In the genomic region with DNA sequence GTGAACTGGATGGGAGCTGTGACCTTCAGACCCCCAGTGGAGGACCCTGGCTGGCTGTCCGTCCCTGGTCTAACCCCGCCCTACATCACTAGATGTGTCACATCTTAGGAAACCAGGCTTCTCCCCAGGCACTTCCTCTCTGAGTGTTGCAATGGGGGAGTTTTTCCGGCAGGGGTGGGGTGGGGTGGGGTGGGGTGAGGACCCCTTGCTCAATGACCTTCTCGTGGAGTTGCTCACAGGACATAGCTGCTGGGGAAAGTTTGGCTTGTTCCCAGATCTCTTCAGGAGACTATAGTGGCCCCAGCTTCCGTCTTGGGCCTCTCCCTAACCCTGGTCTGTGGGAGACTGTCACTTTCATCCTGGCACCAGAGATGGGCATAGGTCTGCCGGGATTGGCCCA, we compare ENCODE assay signal across 14 mouse cellular contexts. TPM values are rescaled to one million over a fixed set of nuclear protein-coding genes. Genes with fewer than 3 reads are reported as not detected.
DNase-seq lines count a peak whose midpoint lies in the region; ATAC-seq lines count a peak whose summit lies in the region.
"Had no signal": no experiment of that assay in that cellular context is flagged by ENCODE, and none has a peak within 500 bp of the region (broad histone marks: within the 10 kb centered on the region; RNA-seq: fewer than 3 reads in every experiment).

No protein-coding gene starts in this region.

- H3K9me3 ChIP-seq in kidney, embryonic 16.5 days (ENCODE audit: low read length): no peaks in the 10 kb centered on the region
- H3K9me3 ChIP-seq in intestine, embryonic 15.5 days: no peaks in the 10 kb centered on the region
- H3K9me3 ChIP-seq in stomach, embryonic 16.5 days (replicated peaks; ENCODE audit: control insufficient read depth, low read length): no peaks in the 10 kb centered on the region
- H3K9me3 ChIP-seq in forebrain, embryonic 16.5 days (ENCODE audit: control insufficient read depth, low read length): no peaks in the 10 kb centered on the region
- H3K9me3 ChIP-seq: G1E; hindbrain, embryonic 13.5 days had no signal

- no peaks in the 10 kb centered on the region for H3K27me3 ChIP-seq in kidney, embryonic 16.5 days (ENCODE audit: insufficient read depth, low read length)
- H3K27me3 ChIP-seq in intestine, embryonic 15.5 days (replicated peaks): no peaks in the 10 kb centered on the region
- no peaks in the 10 kb centered on the region for H3K27me3 ChIP-seq in stomach, embryonic 16.5 days (ENCODE audit: control insufficient read depth, insufficient read depth, low read length)
- H3K27me3 ChIP-seq in forebrain, embryonic 16.5 days (replicated peaks; ENCODE audit: control insufficient read depth, insufficient read depth, low read length): no peaks in the 10 kb centered on the region
- H3K27me3 ChIP-seq: hindbrain, embryonic 13.5 days had no signal

- H3K9ac ChIP-seq in kidney, embryonic 16.5 days (replicated peaks; ENCODE audit: low read length): no peak overlapping the region
- H3K9ac ChIP-seq in intestine, embryonic 15.5 days: no peak overlapping the region
- H3K9ac ChIP-seq in stomach, embryonic 16.5 days (ENCODE audit: low read length): no peak overlapping the region
- no peak overlapping the region for H3K9ac ChIP-seq in forebrain, embryonic 16.5 days (replicated peaks; ENCODE audit: low read depth, low read length)

- no peak overlapping the region for H3K27ac ChIP-seq in kidney, embryonic 16.5 days (ENCODE audit: low read length)
- 0 out of 2 replicates have a peak overlapping the region, but pooled peaks have one; percentile 44 for H3K27ac ChIP-seq in intestine, embryonic 15.5 days
- H3K27ac ChIP-seq in stomach, embryonic 16.5 days (ENCODE audit: low read length): peak overlapping the region; percentile 9; the same call in 1 of the 2 replicates
- H3K27ac ChIP-seq in forebrain, embryonic 16.5 days (ENCODE audit: low read length): no peak overlapping the region

- no peak overlapping the region for H3K4me2 ChIP-seq in kidney, embryonic 16.5 days (replicated peaks; ENCODE audit: low read depth, low read length)
- H3K4me2 ChIP-seq in intestine, embryonic 15.5 days (replicated peaks): no peak overlapping the region
- H3K4me2 ChIP-seq in stomach, embryonic 16.5 days (ENCODE audit: low read depth, low read length): no peak overlapping the region
- H3K4me2 ChIP-seq in forebrain, embryonic 16.5 days (ENCODE audit: low read length): no peak overlapping the region
- H3K4me2 ChIP-seq: hindbrain, embryonic 13.5 days; midbrain, embryonic 11.5 days had no signal

- 47% methylated on average over 6 of the region's 6 CpGs for WGBS in kidney, embryonic 16.5 days
- WGBS in intestine, embryonic 15.5 days: 59% methylated on average over 6 of the region's 6 CpGs
- 54% methylated on average over 6 of the region's 6 CpGs for WGBS in stomach, embryonic 16.5 days
- 71% methylated on average over 6 of the region's 6 CpGs for WGBS in forebrain, embryonic 16.5 days

- H3K4me1 ChIP-seq in kidney, embryonic 16.5 days (ENCODE audit: insufficient read depth, low read length): peaks cover 8% of the 10 kb centered on the region; the same call in 1 of the 2 replicates
- peaks cover 21% of the 10 kb centered on the region for H3K4me1 ChIP-seq in intestine, embryonic 15.5 days (replicated peaks)
- H3K4me1 ChIP-seq in stomach, embryonic 16.5 days (ENCODE audit: control insufficient read depth, insufficient read depth, low read length): 0 out of 2 replicates have a peak, but pooled peaks cover 2% of the 10 kb centered on the region
- H3K4me1 ChIP-seq in forebrain, embryonic 16.5 days (replicated peaks; ENCODE audit: control insufficient read depth, insufficient read depth, low read length): peaks cover 6% of the 10 kb centered on the region; the same call in 1 of the 2 replicates

- no peak overlapping the region for H3K4me3 ChIP-seq in kidney, embryonic 16.5 days (ENCODE audit: low read length)
- no peak overlapping the region for H3K4me3 ChIP-seq in intestine, embryonic 15.5 days (replicated peaks)
- H3K4me3 ChIP-seq in stomach, embryonic 16.5 days (replicated peaks; ENCODE audit: low read length): no peak overlapping the region
- no peak overlapping the region for H3K4me3 ChIP-seq in forebrain, embryonic 16.5 days (replicated peaks; ENCODE audit: low read length)
- H3K4me3 ChIP-seq: hindbrain, embryonic 13.5 days had no signal

- no peaks in the 10 kb centered on the region for H3K36me3 ChIP-seq in kidney, embryonic 16.5 days (ENCODE audit: insufficient read depth, low read length)
- H3K36me3 ChIP-seq in intestine, embryonic 15.5 days: no peaks in the 10 kb centered on the region
- H3K36me3 ChIP-seq in stomach, embryonic 16.5 days (ENCODE audit: control insufficient read depth, insufficient read depth, low read length): no peaks in the 10 kb centered on the region
- H3K36me3 ChIP-seq in forebrain, embryonic 16.5 days (ENCODE audit: control insufficient read depth, insufficient read depth): no peaks in the 10 kb centered on the region
- H3K36me3 ChIP-seq: G1E; hindbrain, embryonic 13.5 days had no signal

- DNase-seq in kidney, postnatal 36 days: no peak
- DNase-seq in thymus, postnatal 25 days: peak; percentile 26
- DNase-seq in thymus, postnatal 14 days: no peak
- DNase-seq in urinary bladder, postnatal 14 days (ENCODE audit: low spot score): no peak
- DNase-seq: kidney, postnatal 25 days; thymus, postnatal 4 days had no signal

- peak; percentile 39; the same call in 1 of the 2 replicates for ATAC-seq in kidney, embryonic 16.5 days (ENCODE audit: low FRiP score, low TSS enrichment)
- ATAC-seq in intestine, embryonic 15.5 days: peak; percentile 37; the same call in 1 of the 2 replicates
- ATAC-seq in stomach, embryonic 16.5 days (ENCODE audit: insufficient read depth, low FRiP score): peak; percentile 37; the same call in 1 of the 2 replicates
- no peak for ATAC-seq in forebrain, embryonic 16.5 days
- ATAC-seq: forebrain, embryonic 14.5 days had no signal

RNA-seq across cellular contexts. Expression of a gene that starts 9.1 kb away (rescaled TPM):
- 0.44 and 0.58 TPM in 2 replicates for polyA plus RNA-seq in kidney, embryonic 16.5 days (2015; fragmentation: Nextera tagmentation; extraction: Ambion mirVana)
- polyA plus RNA-seq in intestine, embryonic 15.5 days (2015; fragmentation: Nextera tagmentation; extraction: Ambion mirVana): 2.3 and 3.7 TPM in 2 replicates
- polyA plus RNA-seq in stomach, embryonic 16.5 days (2015; fragmentation: Nextera tagmentation; extraction: Ambion mirVana): 1.2 and 1.8 TPM in 2 replicates
- not detected in 2 replicates for polyA plus RNA-seq in forebrain, embryonic 16.5 days (2015; fragmentation: Nextera tagmentation; extraction: Ambion mirVana)
- polyA plus RNA-seq: G1E; hindbrain, embryonic 13.5 days; midbrain, embryonic 11.5 days had no signal

RNA-seq across cellular contexts. Expression of a gene that starts 28.1 kb away (rescaled TPM):
- polyA plus RNA-seq in kidney, embryonic 16.5 days (2015; fragmentation: Nextera tagmentation; extraction: Ambion mirVana): 9.8 and 11.7 TPM in 2 replicates
- 5.4 and 6.3 TPM in 2 replicates for polyA plus RNA-seq in intestine, embryonic 15.5 days (2015; fragmentation: Nextera tagmentation; extraction: Ambion mirVana)
- polyA plus RNA-seq in stomach, embryonic 16.5 days (2015; fragmentation: Nextera tagmentation; extraction: Ambion mirVana): 4.9 and 7.1 TPM in 2 replicates
- polyA plus RNA-seq in forebrain, embryonic 16.5 days (2015; fragmentation: Nextera tagmentation; extraction: Ambion mirVana): 13.0 and 13.7 TPM in 2 replicates

Comparison
In these comparisons a context has a peak if more than half of its experiments do, and no peak if none do; other contexts are left out.
1. H3K27ac ChIP-seq: peak in intestine, embryonic 15.5 days (single experiment) and stomach, embryonic 16.5 days (single experiment); none in kidney, embryonic 16.5 days (single experiment) and forebrain, embryonic 16.5 days (single experiment).